Mouse (Mus musculus) hindbrain, embryonic 10.5 days (tissue): ENCODE measurements at regions not wholly inside any gene's neighbourhood (a gene's known extent, or its start where the extent isn't known, plus 50 kb on each side); places are given as distances from the start of the nearest gene placed in this dataset.

Experiments used
- DNase-seq: peaks from one replicate; pipeline ENCODE4 v3.0.0-alpha.2; 2017; ENCODE audit warnings: low spot score
- H3K27ac ChIP-seq: fragments of 300-500 bp; sonication (generic); 2 replicates; pipeline ENCODE4 v1.5.1; 2016; ENCODE audit warnings: mild to moderate bottlenecking, moderate library complexity
- H3K27me3 ChIP-seq: fragments of 300-500 bp; sonication (generic); 2 replicates; pipeline ENCODE4 v1.6.1; 2016; ENCODE audit warnings: mild to moderate bottlenecking; ENCODE audit not compliant: poor library complexity, insufficient read depth, severe bottlenecking
- H3K36me3 ChIP-seq: fragments of 300-500 bp; sonication (generic); 2 replicates; pipeline ENCODE4 v1.6.1; 2016; ENCODE audit warnings: mild to moderate bottlenecking, moderate library complexity
- H3K4me1 ChIP-seq: fragments of 300-500 bp; sonication (generic); replicated peaks from 2 replicates; pipeline ENCODE4 v1.6.1; 2016; ENCODE audit warnings: mild to moderate bottlenecking
- H3K4me3 ChIP-seq: fragments of 300-500 bp; sonication (generic); 2 replicates; pipeline ENCODE4 v1.5.1; 2016; ENCODE audit warnings: mild to moderate bottlenecking, moderate library complexity
- H3K9me3 ChIP-seq: fragments of 300-500 bp; sonication (generic); 2 replicates; pipeline ENCODE4 v1.6.1; 2016; ENCODE audit warnings: mild to moderate bottlenecking, moderate library complexity
- WGBS: fragments of 180-500 bp; shearing (Covaris S2); methylation state at CpG from one replicate; pipeline ENCODE4 v1.1.7; 2016; 5-methylcytosine and 5-hydroxymethylcytosine counted together

- Histone ChIP-seq H3K27ac (no peak overlapping the region), H3K9me3 (no peaks in the 10 kb centered on the region), H3K4me3 (no peak overlapping the region), H3K4me1 (no peaks in the 10 kb centered on the region), H3K36me3 (no peaks in the 10 kb centered on the region), H3K27me3 (no peaks in the 10 kb centered on the region)
- DNase-seq = no peak
- 82% methylated on average over 3 of the region's 3 CpGs for WGBS
These were observed 331.4 kb upstream of the Thbs1 start for GRCm38 (mm10) chr2:117780287-117780686.

- Histone ChIP-seq H3K4me3 (no peak overlapping the region), H3K27ac (no peak overlapping the region), H3K9me3 (no peaks in the 10 kb centered on the region), H3K36me3 (no peaks in the 10 kb centered on the region), H3K4me1 (no peaks in the 10 kb centered on the region), H3K27me3 (no peaks in the 10 kb centered on the region)
- DNase-seq = no peak
- WGBS = 86% methylated on average over 7 of the region's 7 CpGs
These were observed 330.9 kb upstream of the Thbs1 start for GRCm38 (mm10) chr2:117780816-117781215.

GRCm38 (mm10) chr2:117787321-117787720 lies 324.4 kb upstream of the Thbs1 start:
- Histone ChIP-seq H3K9me3 (no peaks in the 10 kb centered on the region), H3K27me3 (no peaks in the 10 kb centered on the region), H3K27ac (no peak overlapping the region), H3K36me3 (no peaks in the 10 kb centered on the region), H3K4me3 (no peak overlapping the region), H3K4me1 (no peaks in the 10 kb centered on the region)
- WGBS = 82% methylated on average over 1 of the region's 1 CpGs
- no peak for DNase-seq

- no peak overlapping the region for H3K27ac ChIP-seq
- no peaks in the 10 kb centered on the region for H3K9me3 ChIP-seq
- no peak for DNase-seq
- no peak overlapping the region for H3K4me3 ChIP-seq
- H3K36me3 ChIP-seq = no peaks in the 10 kb centered on the region
- no peaks in the 10 kb centered on the region for H3K27me3 ChIP-seq
- H3K4me1 ChIP-seq = no peaks in the 10 kb centered on the region
- WGBS = 74% methylated on average over 1 of the region's 1 CpGs
These were observed 317.4 kb upstream of the Thbs1 start for GRCm38 (mm10) chr2:117794285-117794684.

GRCm38 (mm10) chr2:117801946-117802600 lies 309.6 kb upstream of the Thbs1 start:
- H3K4me3 ChIP-seq = no peak overlapping the region
- no peaks in the 10 kb centered on the region for H3K27me3 ChIP-seq

GRCm38 (mm10) chr2:117802686-117803085 lies 309.0 kb upstream of the Thbs1 start:
- Histone ChIP-seq H3K4me1 (no peaks in the 10 kb centered on the region), H3K9me3 (no peaks in the 10 kb centered on the region), H3K27ac (no peak overlapping the region), H3K27me3 (no peaks in the 10 kb centered on the region), H3K36me3 (no peaks in the 10 kb centered on the region), H3K4me3 (no peak overlapping the region)
- DNase-seq = no peak
- WGBS = 83% methylated on average over 2 of the region's 2 CpGs

More at GRCm38 (mm10) chr2:117801946-117802600, 309.6 kb upstream of the Thbs1 start:
- Histone ChIP-seq H3K27ac (no peak overlapping the region), H3K36me3 (no peaks in the 10 kb centered on the region), H3K9me3 (no peaks in the 10 kb centered on the region), H3K4me1 (no peaks in the 10 kb centered on the region)
- DNase-seq = no peak

GRCm38 (mm10) chr2:117804686-117805085 lies 307.0 kb upstream of the Thbs1 start:
- Histone ChIP-seq H3K36me3 (no peaks in the 10 kb centered on the region), H3K27ac (no peak overlapping the region), H3K4me1 (no peaks in the 10 kb centered on the region), H3K4me3 (no peak overlapping the region), H3K9me3 (no peaks in the 10 kb centered on the region), H3K27me3 (no peaks in the 10 kb centered on the region)
- no peak for DNase-seq

GRCm38 (mm10) chr2:117807121-117807520 lies 304.6 kb upstream of the Thbs1 start:
- H3K4me1 ChIP-seq = no peaks in the 10 kb centered on the region
- H3K9me3 ChIP-seq = no peaks in the 10 kb centered on the region
- no peak for DNase-seq
- no peaks in the 10 kb centered on the region for H3K27me3 ChIP-seq
- no peaks in the 10 kb centered on the region for H3K36me3 ChIP-seq
- WGBS = 91% methylated on average over 3 of the region's 3 CpGs
- H3K27ac ChIP-seq = no peak overlapping the region
- no peak overlapping the region for H3K4me3 ChIP-seq

- WGBS = 71% methylated on average over 1 of the region's 1 CpGs
These were observed 300.2 kb upstream of the Thbs1 start for GRCm38 (mm10) chr2:117811506-117811905.

GRCm38 (mm10) chr2:117811931-117812330 lies 299.7 kb upstream of the Thbs1 start:
- Histone ChIP-seq H3K36me3 (no peaks in the 10 kb centered on the region), H3K27ac (no peak overlapping the region), H3K4me1 (no peaks in the 10 kb centered on the region), H3K4me3 (no peak overlapping the region), H3K27me3 (no peaks in the 10 kb centered on the region), H3K9me3 (no peaks in the 10 kb centered on the region)
- DNase-seq = no peak
- 88% methylated on average over 2 of the region's 2 CpGs for WGBS

More at GRCm38 (mm10) chr2:117811506-117811905, 300.2 kb upstream of the Thbs1 start:
- Histone ChIP-seq H3K9me3 (no peaks in the 10 kb centered on the region), H3K27me3 (no peaks in the 10 kb centered on the region), H3K27ac (no peak overlapping the region), H3K4me1 (no peaks in the 10 kb centered on the region), H3K4me3 (no peak overlapping the region), H3K36me3 (no peaks in the 10 kb centered on the region)
- no peak for DNase-seq

- Histone ChIP-seq H3K4me1 (no peaks in the 10 kb centered on the region), H3K27ac (no peak overlapping the region), H3K27me3 (no peaks in the 10 kb centered on the region), H3K4me3 (no peak overlapping the region), H3K36me3 (no peaks in the 10 kb centered on the region), H3K9me3 (no peaks in the 10 kb centered on the region)
- WGBS = 86% methylated on average over 3 of the region's 3 CpGs
- DNase-seq = no peak
These were observed 291.9 kb upstream of the Thbs1 start for GRCm38 (mm10) chr2:117819701-117820225.

- DNase-seq = no peak
- H3K27me3 ChIP-seq = no peaks in the 10 kb centered on the region
- H3K36me3 ChIP-seq = no peaks in the 10 kb centered on the region
- no peaks in the 10 kb centered on the region for H3K4me1 ChIP-seq
- H3K9me3 ChIP-seq = no peaks in the 10 kb centered on the region
- no peak overlapping the region for H3K4me3 ChIP-seq
- no peak overlapping the region for H3K27ac ChIP-seq
These were observed 291.0 kb upstream of the Thbs1 start for GRCm38 (mm10) chr2:117820708-117821107.

- Histone ChIP-seq H3K4me3 (no peak overlapping the region), H3K36me3 (no peaks in the 10 kb centered on the region), H3K9me3 (no peaks in the 10 kb centered on the region), H3K27ac (no peak overlapping the region), H3K4me1 (no peaks in the 10 kb centered on the region), H3K27me3 (no peaks in the 10 kb centered on the region)
- 78% methylated on average over 8 of the region's 8 CpGs for WGBS
- no peak for DNase-seq
These were observed 286.6 kb upstream of the Thbs1 start for GRCm38 (mm10) chr2:117825088-117825487.

- DNase-seq = no peak
- H3K9me3 ChIP-seq = no peaks in the 10 kb centered on the region
- H3K27me3 ChIP-seq = no peaks in the 10 kb centered on the region
- no peak overlapping the region for H3K4me3 ChIP-seq
- no peak overlapping the region for H3K27ac ChIP-seq
- 91% methylated on average over 3 of the region's 3 CpGs for WGBS
- H3K4me1 ChIP-seq = no peaks in the 10 kb centered on the region
- no peaks in the 10 kb centered on the region for H3K36me3 ChIP-seq
These were observed 284.4 kb upstream of the Thbs1 start for GRCm38 (mm10) chr2:117827278-117827677.
